Mouse (Mus musculus) liver, embryonic 14.5 days (tissue): ENCODE measurements at regions not wholly inside any gene's neighbourhood (a gene's known extent, or its start where the extent isn't known, plus 50 kb on each side); places are given as distances from the start of the nearest gene placed in this dataset.

Source experiments
- ATAC-seq: fragments of 200-750 bp; cut with Nextera tagmentation; 2 replicates; pipeline ENCODE4 v1.8.0; 2017; ENCODE audit warnings: moderate number of reproducible peaks, mild to moderate bottlenecking, moderate library complexity; ENCODE audit not compliant: insufficient read depth
- DNase-seq, 3 experiments: peaks; one replicate each; pipeline ENCODE4 v3.0.0-alpha.2; 2012 to 2013; ENCODE audit warnings: low read depth in 3 of 3, low spot score in 3 of 3
- H3K27ac ChIP-seq: fragments of 300-500 bp; sonication (generic); 2 replicates; pipeline ENCODE4 v1.5.1; 2014; ENCODE audit warnings: moderate library complexity, mild to moderate bottlenecking, control low read depth, inconsistent platforms
- H3K27me3 ChIP-seq: fragments of 300-500 bp; sonication (generic); 2 replicates; pipeline ENCODE4 v1.6.1; 2014; ENCODE audit warnings: mild to moderate bottlenecking, low read length, moderate library complexity; ENCODE audit not compliant: control insufficient read depth, insufficient read depth
- H3K36me3 ChIP-seq: fragments of 300-500 bp; sonication (generic); replicated peaks from 2 replicates; pipeline ENCODE4 v1.6.1; 2014; ENCODE audit warnings: low read depth; ENCODE audit not compliant: control insufficient read depth, insufficient read depth
- H3K4me1 ChIP-seq, 2 experiments: fragments of 200-500 bp in 1 of 2; fragments of 300-500 bp in 1 of 2; sonication (generic) in 1 of 2; replicated peaks; 2 replicates each; pipeline ENCODE4 v1.6.1; 2012 to 2014; ENCODE audit warnings: antibody characterized with exemption in 1 of 2, inconsistent platforms in 1 of 2, low read length in 1 of 2; ENCODE audit not compliant: control insufficient read depth in 2 of 2, insufficient read depth in 2 of 2
- H3K4me2 ChIP-seq: fragments of 300-500 bp; sonication (generic); 2 replicates; pipeline ENCODE4 v1.6.1; 2014; ENCODE audit warnings: low read depth, mild to moderate bottlenecking, control low read depth, moderate library complexity
- H3K4me3 ChIP-seq, 2 experiments: fragments of 200-500 bp in 1 of 2; fragments of 300-500 bp in 1 of 2; sonication (generic) in 1 of 2; 2 replicates each; pipeline ENCODE4 v1.5.1; 2012 to 2014; ENCODE audit warnings: low read depth in 2 of 2, low read length in 2 of 2, mild to moderate bottlenecking in 2 of 2, control low read depth in 1 of 2, inconsistent platforms in 1 of 2, moderate library complexity in 1 of 2; ENCODE audit not compliant: insufficient read depth in 1 of 2
- H3K9ac ChIP-seq: fragments of 300-500 bp; sonication (generic); replicated peaks from 2 replicates; pipeline ENCODE4 v1.6.1; 2014; ENCODE audit warnings: mild to moderate bottlenecking, control low read depth, moderate library complexity
- H3K9me3 ChIP-seq: fragments of 300-500 bp; sonication (generic); 2 replicates; pipeline ENCODE4 v1.6.1; 2016; ENCODE audit warnings: low read length, mixed read lengths; ENCODE audit not compliant: control insufficient read depth
- CTCF ChIP-seq: IDR thresholded peaks from 2 replicates; pipeline ENCODE4 v1.5.1; 2016; ENCODE audit warnings: antibody characterized with exemption, low read depth, control low read depth
- EP300 ChIP-seq: IDR thresholded peaks from 2 replicates; pipeline ENCODE4 v1.6.1; 2016; ENCODE audit warnings: antibody characterized with exemption, low read depth
- WGBS: fragments of 180-500 bp; shearing (Covaris S2); extraction: QIAGEN DNeasy Blood & Tissue Kit; methylation state at CpG from one replicate; pipeline ENCODE4 v1.1.7; 2014; ENCODE audit not compliant: insufficient replicate concordance; 5-methylcytosine and 5-hydroxymethylcytosine counted together

- no peak overlapping the region for H3K4me3 ChIP-seq
These were observed 278.0 kb upstream of the Ptbp2 start for GRCm38 (mm10) chr3:120062264-120062663.

DNA sequence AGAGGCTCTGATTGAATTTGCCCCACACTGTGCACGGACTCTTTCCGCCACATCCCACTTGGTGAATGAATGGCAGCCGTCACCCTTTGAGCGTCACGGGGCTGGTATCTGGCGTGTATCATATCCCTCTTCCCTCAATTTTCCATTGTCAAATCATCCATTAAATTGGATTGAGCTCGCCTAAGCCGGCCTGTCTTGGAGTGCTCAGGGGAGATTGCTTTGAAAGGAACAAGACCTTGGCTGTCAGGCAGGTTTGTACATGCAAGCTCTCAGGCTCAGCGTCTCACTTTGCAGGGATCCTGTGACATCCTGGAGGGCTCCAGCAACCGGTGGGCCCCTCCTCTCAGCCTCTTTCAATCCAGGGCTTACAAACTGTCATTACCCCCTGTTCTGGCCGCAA lies 275.7 kb upstream of the Ptbp2 start:
- no peak overlapping the region for H3K4me2 ChIP-seq
- no peaks in the 10 kb centered on the region for H3K27me3 ChIP-seq
- no peak overlapping the region for H3K27ac ChIP-seq
- 51% methylated on average over 11 of the region's 11 CpGs for WGBS
- no peaks in the 10 kb centered on the region for H3K36me3 ChIP-seq
- H3K9ac ChIP-seq, result no peak overlapping the region
- TF ChIP-seq EP300, result no peak
- ATAC-seq, result no peak
- no peaks in the 10 kb centered on the region for H3K9me3 ChIP-seq
- no peak overlapping the region for H3K4me3 ChIP-seq
- DNase-seq, result no peak
- H3K4me1 ChIP-seq, result no peaks in the 10 kb centered on the region

More at GRCm38 (mm10) chr3:120062264-120062663, 278.0 kb upstream of the Ptbp2 start:
- no peak for ATAC-seq
- Histone ChIP-seq H3K9ac (no peak overlapping the region), H3K4me2 (no peak overlapping the region), H3K4me1 (no peaks in the 10 kb centered on the region), H3K36me3 (no peaks in the 10 kb centered on the region), H3K27ac (no peak overlapping the region), H3K27me3 (no peaks in the 10 kb centered on the region), H3K9me3 (no peaks in the 10 kb centered on the region)
- TF ChIP-seq EP300, result no peak
- TF ChIP-seq CTCF, result no peak
- whole genome bisulfite sequencing, result 58% methylated on average over 5 of the region's 5 CpGs
- DNase-seq, result no peak

- Histone ChIP-seq H3K27ac (no peak overlapping the region), H3K9ac (no peak overlapping the region), H3K36me3 (no peaks in the 10 kb centered on the region), H3K9me3 (no peaks in the 10 kb centered on the region), H3K4me3 (no peak overlapping the region), H3K4me1 (no peaks in the 10 kb centered on the region), H3K4me2 (no peak overlapping the region), H3K27me3 (no peaks in the 10 kb centered on the region)
- WGBS, result 56% methylated on average over 8 of the region's 8 CpGs
- TF ChIP-seq CTCF (no peak), EP300 (no peak)
- DNase-seq (no peak), ATAC-seq (no peak)
These were observed 271.2 kb upstream of the Ptbp2 start for GRCm38 (mm10) chr3:120055216-120056154.

GRCm38 (mm10) chr3:120047238-120047637 lies 263.0 kb upstream of the Ptbp2 start:
- H3K36me3 ChIP-seq, result no peaks in the 10 kb centered on the region
- H3K9me3 ChIP-seq, result no peaks in the 10 kb centered on the region
- DNase-seq, result no peak
- no peaks in the 10 kb centered on the region for H3K27me3 ChIP-seq
- 61% methylated on average over 3 of the region's 3 CpGs for whole genome bisulfite sequencing
- no peak for ATAC-seq
- TF ChIP-seq EP300, result no peak
- no peak for TF ChIP-seq CTCF
- no peak overlapping the region for H3K4me2 ChIP-seq
- no peaks in the 10 kb centered on the region for H3K4me1 ChIP-seq
- no peak overlapping the region for H3K27ac ChIP-seq
- H3K9ac ChIP-seq, result no peak overlapping the region
- no peak overlapping the region for H3K4me3 ChIP-seq

DNA sequence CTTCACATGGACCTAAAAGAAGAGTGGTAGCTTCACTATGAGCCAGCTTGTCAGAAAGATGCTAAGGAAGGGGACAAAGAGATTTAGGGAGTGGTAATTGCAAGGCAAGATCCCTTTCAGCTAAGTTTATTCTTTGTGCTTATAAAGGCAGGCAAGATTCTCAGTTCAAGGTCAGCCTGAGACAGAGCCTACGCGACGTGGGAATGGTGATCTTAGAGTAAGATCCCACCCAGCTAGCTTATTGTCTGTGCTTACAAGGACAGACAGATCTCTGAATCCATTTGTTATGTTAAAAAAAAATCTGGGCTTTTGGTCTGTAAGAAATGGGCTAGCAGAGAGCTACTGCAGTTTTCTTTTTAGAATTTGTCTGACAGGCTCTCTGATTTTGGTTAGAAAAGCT lies 253.3 kb upstream of the Ptbp2 start:
- H3K36me3 ChIP-seq, result no peaks in the 10 kb centered on the region
- no peak for TF ChIP-seq EP300
- no peak for TF ChIP-seq CTCF
- no peak overlapping the region for H3K9ac ChIP-seq
- 75% methylated on average over 3 of the region's 3 CpGs for WGBS
- H3K27me3 ChIP-seq, result no peaks in the 10 kb centered on the region
- H3K4me1 ChIP-seq, result no peaks in the 10 kb centered on the region
- no peak overlapping the region for H3K4me2 ChIP-seq
- no peaks in the 10 kb centered on the region for H3K9me3 ChIP-seq
- DNase-seq (no peak), ATAC-seq (no peak)
- no peak overlapping the region for H3K27ac ChIP-seq
- no peak overlapping the region for H3K4me3 ChIP-seq
